Mouse (Mus musculus): ENCODE data around the gene Olfr969.
"Not testable (repeated sequence)": the region's sequence is repeated elsewhere in the genome, so short reads cannot be mapped to it uniquely, and the experiment has no call there.

The Olfr969 gene

GRCm38 (mm10) chr9:39790558-39790957 is at the start of gene Olfr969:
Gene Olfr969 (plus strand): TSS chr9:39790945.
- DNase-seq (ENCODE audit: extremely low read depth, low read depth, low spot score): no peak

GRCm38 (mm10) chr9:39745949-39746348 is 44.8 kb upstream of the Olfr969 start, which contains the start of gene Olfr967:
Gene Olfr967 (plus strand): TSS chr9:39746249.
- no peak for DNase-seq (ENCODE audit: extremely low read depth, low read depth, low spot score)

- DNase-seq (ENCODE audit: extremely low read depth, low read depth, low spot score): no peak
Measured at GRCm38 (mm10) chr9:39746428-39746827, 44.3 kb upstream of the Olfr969 start.

- no peak for DNase-seq (ENCODE audit: extremely low read depth, low read depth, low spot score)
Measured at GRCm38 (mm10) chr9:39783153-39783552, 7.6 kb upstream of the Olfr969 start, which contains the start of gene Olfr968. Gene Olfr968 (minus strand): TSS chr9:39783253.

GRCm38 (mm10) chr9:39808560-39808959 is 17.8 kb downstream of the Olfr969 start, which contains the start of gene Olfr970:
Gene Olfr970 (plus strand): TSS chr9:39808860.
- DNase-seq (ENCODE audit: extremely low read depth, low read depth, low spot score): no peak

GRCm38 (mm10) chr9:39836576-39836975 is 45.8 kb downstream of the Olfr969 start, which contains the start of gene Olfr971:
Gene Olfr971 (plus strand): TSS chr9:39836876.
- not testable (repeated sequence) for DNase-seq (ENCODE audit: extremely low read depth, low read depth, low spot score)
